Mouse (Mus musculus) megakaryocyte, embryonic 14.5 days (primary cell): ENCODE measurements around the gene Cpne5.
"Not testable (repeated sequence)": the region's sequence is repeated elsewhere in the genome, so short reads cannot be mapped to it uniquely, and the experiment has no call there.

Experiments
- FLI1 ChIP-seq: IDR thresholded peaks from 2 replicates; pipeline ENCODE4 v1.6.1; 2012; ENCODE audit warnings: low read length, inconsistent platforms, mixed read lengths
- GATA1 ChIP-seq: IDR thresholded peaks from 3 replicates; pipeline ENCODE4 v1.6.1; 2012; ENCODE audit warnings: mixed read lengths, low read length, inconsistent platforms, borderline replicate concordance

DNA sequence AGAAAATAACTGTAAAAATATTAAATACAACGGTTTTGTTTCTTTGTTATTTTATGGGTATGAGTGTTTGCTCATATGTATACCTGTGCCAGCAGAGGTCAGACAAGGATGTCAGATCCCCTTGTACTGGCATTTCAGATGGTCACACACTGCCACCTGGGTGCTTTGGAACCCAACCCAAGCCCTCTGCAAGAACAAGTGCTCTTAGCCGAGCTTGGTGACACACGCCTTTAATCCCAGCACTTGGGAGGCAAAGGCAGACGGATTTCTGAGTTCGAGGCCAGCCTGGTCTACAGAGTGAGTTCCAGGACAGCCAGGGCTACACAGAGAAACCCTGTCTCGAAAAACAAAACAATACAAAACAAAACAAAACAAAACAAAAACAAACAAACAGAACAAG lies 127.6 kb downstream of the Cpne5 start:
- not testable (repeated sequence) for TF ChIP-seq GATA1, FLI1
